Mouse (Mus musculus) liver, embryonic 14.5 days (tissue): ENCODE measurements around the gene Arhgap24. TPM values are rescaled to one million over a fixed set of nuclear protein-coding genes. Genes with fewer than 3 reads are reported as not detected.

ENCODE experiments used
- ATAC-seq: fragments of 200-750 bp; cut with Nextera tagmentation; 2 replicates; pipeline ENCODE4 v1.8.0; 2017; ENCODE audit warnings: moderate number of reproducible peaks, mild to moderate bottlenecking, moderate library complexity; ENCODE audit not compliant: insufficient read depth
- DNase-seq, 3 experiments: peaks; one replicate each; pipeline ENCODE4 v3.0.0-alpha.2; 2012 to 2013; ENCODE audit warnings: low read depth in 3 of 3, low spot score in 3 of 3
- H3K27ac ChIP-seq: fragments of 300-500 bp; sonication (generic); 2 replicates; pipeline ENCODE4 v1.5.1; 2014; ENCODE audit warnings: moderate library complexity, mild to moderate bottlenecking, control low read depth, inconsistent platforms
- H3K27me3 ChIP-seq: fragments of 300-500 bp; sonication (generic); 2 replicates; pipeline ENCODE4 v1.6.1; 2014; ENCODE audit warnings: mild to moderate bottlenecking, low read length, moderate library complexity; ENCODE audit not compliant: control insufficient read depth, insufficient read depth
- H3K36me3 ChIP-seq: fragments of 300-500 bp; sonication (generic); replicated peaks from 2 replicates; pipeline ENCODE4 v1.6.1; 2014; ENCODE audit warnings: low read depth; ENCODE audit not compliant: control insufficient read depth, insufficient read depth
- H3K4me1 ChIP-seq, 2 experiments: fragments of 200-500 bp in 1 of 2; fragments of 300-500 bp in 1 of 2; sonication (generic) in 1 of 2; replicated peaks; 2 replicates each; pipeline ENCODE4 v1.6.1; 2012 to 2014; ENCODE audit warnings: antibody characterized with exemption in 1 of 2, inconsistent platforms in 1 of 2, low read length in 1 of 2; ENCODE audit not compliant: control insufficient read depth in 2 of 2, insufficient read depth in 2 of 2
- H3K4me2 ChIP-seq: fragments of 300-500 bp; sonication (generic); 2 replicates; pipeline ENCODE4 v1.6.1; 2014; ENCODE audit warnings: low read depth, mild to moderate bottlenecking, control low read depth, moderate library complexity
- H3K4me3 ChIP-seq, 2 experiments: fragments of 200-500 bp in 1 of 2; fragments of 300-500 bp in 1 of 2; sonication (generic) in 1 of 2; 2 replicates each; pipeline ENCODE4 v1.5.1; 2012 to 2014; ENCODE audit warnings: low read depth in 2 of 2, low read length in 2 of 2, mild to moderate bottlenecking in 2 of 2, control low read depth in 1 of 2, inconsistent platforms in 1 of 2, moderate library complexity in 1 of 2; ENCODE audit not compliant: insufficient read depth in 1 of 2
- H3K9ac ChIP-seq: fragments of 300-500 bp; sonication (generic); replicated peaks from 2 replicates; pipeline ENCODE4 v1.6.1; 2014; ENCODE audit warnings: mild to moderate bottlenecking, control low read depth, moderate library complexity
- H3K9me3 ChIP-seq: fragments of 300-500 bp; sonication (generic); 2 replicates; pipeline ENCODE4 v1.6.1; 2016; ENCODE audit warnings: low read length, mixed read lengths; ENCODE audit not compliant: control insufficient read depth
- CTCF ChIP-seq: IDR thresholded peaks from 2 replicates; pipeline ENCODE4 v1.5.1; 2016; ENCODE audit warnings: antibody characterized with exemption, low read depth, control low read depth
- EP300 ChIP-seq: IDR thresholded peaks from 2 replicates; pipeline ENCODE4 v1.6.1; 2016; ENCODE audit warnings: antibody characterized with exemption, low read depth
- WGBS: fragments of 180-500 bp; shearing (Covaris S2); extraction: QIAGEN DNeasy Blood & Tissue Kit; methylation state at CpG from one replicate; pipeline ENCODE4 v1.1.7; 2014; ENCODE audit not compliant: insufficient replicate concordance; 5-methylcytosine and 5-hydroxymethylcytosine counted together
- polyA plus RNA-seq, 2 experiments: library from polyadenylated mRNA; depleted of rRNA in 1 of 2; stranded (reverse) in 1 of 2; unstranded in 1 of 2; fragments of >200 nt; fragmentation: Nextera tagmentation in 1 of 2; extraction: Ambion mirVana in 1 of 2; gene quantifications; 2 replicates each; pipeline versions ENCODE4 v1.2.1 to v1.2.3; 2012 to 2014

Gene Arhgap24
- polyA plus RNA-seq, 2 experiments: 1.8 to 2.1 TPM

DNA sequence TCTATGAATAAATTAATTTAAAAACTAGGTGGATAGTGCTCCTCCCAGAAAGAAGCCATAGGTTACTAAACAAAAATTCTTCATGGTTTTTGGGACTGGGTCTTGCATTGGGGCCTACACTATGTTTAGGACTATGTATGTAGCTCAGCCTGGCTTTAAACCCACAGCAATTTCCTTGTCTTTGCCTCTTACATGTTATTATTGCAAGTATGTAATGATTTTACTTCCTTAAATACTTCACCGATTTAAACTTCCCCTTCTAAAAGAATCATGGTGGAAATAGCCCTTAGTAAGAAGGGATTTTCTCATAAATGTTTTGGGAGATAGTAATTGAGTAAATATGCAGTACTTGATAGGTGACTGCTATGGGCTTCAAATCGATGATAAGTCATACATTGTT is 30.3 kb upstream of the Arhgap24 start:
- Histone ChIP-seq H3K9ac (no peak overlapping the region), H3K4me1 (no peaks in the 10 kb centered on the region), H3K9me3 (no peaks in the 10 kb centered on the region), H3K4me3 (no peak overlapping the region), H3K27ac (no peak overlapping the region), H3K4me2 (no peak overlapping the region), H3K36me3 (no peaks in the 10 kb centered on the region), H3K27me3 (no peaks in the 10 kb centered on the region)
- no peak for TF ChIP-seq CTCF
- no peak for TF ChIP-seq EP300
- no peak for ATAC-seq
- DNase-seq: no peak
- WGBS: 46% methylated on average over 2 of the region's 2 CpGs

DNA sequence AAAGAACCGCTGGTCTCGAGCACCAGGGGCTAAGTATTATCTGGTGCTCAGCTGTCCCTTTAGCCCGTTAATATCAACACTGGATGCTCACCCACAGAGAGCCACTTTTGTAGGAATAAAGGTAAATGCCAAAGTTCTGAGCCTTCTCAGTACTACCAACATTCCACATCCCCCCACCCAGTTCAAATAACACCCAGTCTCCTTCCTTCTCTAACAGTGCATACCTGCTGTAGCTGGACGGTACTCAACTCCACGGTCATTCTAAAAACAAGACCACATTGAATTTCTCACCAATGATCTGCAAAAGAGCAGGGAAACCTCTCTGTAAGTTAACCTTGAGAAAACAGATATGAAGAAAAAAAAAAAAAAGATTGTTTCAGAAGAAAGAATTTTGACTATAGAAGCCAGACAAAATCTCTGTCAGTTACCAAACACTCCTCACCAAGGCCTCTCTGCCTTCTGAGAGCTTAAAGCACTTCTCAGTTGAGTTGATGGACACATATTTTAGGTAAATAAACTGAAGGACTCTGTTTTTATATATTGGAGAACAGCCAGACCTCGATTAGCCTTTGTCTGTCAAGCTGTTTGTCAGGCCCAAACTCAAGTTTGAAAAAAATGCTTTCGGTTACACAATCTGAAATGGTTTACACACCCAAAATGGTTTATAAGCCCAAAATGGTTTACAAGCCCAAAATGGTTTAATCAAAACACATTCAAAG is 29.0 kb upstream of the Arhgap24 start:
- no peaks in the 10 kb centered on the region for H3K4me1 ChIP-seq
- H3K9ac ChIP-seq: no peak overlapping the region
- no peak overlapping the region for H3K4me2 ChIP-seq
- ATAC-seq (no peak), DNase-seq (no peak)
- 63% methylated on average over 7 of the region's 7 CpGs for WGBS
- no peak overlapping the region for H3K27ac ChIP-seq
- no peaks in the 10 kb centered on the region for H3K9me3 ChIP-seq
- H3K4me3 ChIP-seq: no peak overlapping the region
- TF ChIP-seq EP300: no peak
- no peak for TF ChIP-seq CTCF
- no peaks in the 10 kb centered on the region for H3K27me3 ChIP-seq
- H3K36me3 ChIP-seq: no peaks in the 10 kb centered on the region

- Histone ChIP-seq H3K4me2 (no peak overlapping the region), H3K36me3 (no peaks in the 10 kb centered on the region), H3K4me3 (no peak overlapping the region), H3K9ac (no peak overlapping the region), H3K27me3 (no peaks in the 10 kb centered on the region), H3K9me3 (no peaks in the 10 kb centered on the region), H3K4me1 (no peaks in the 10 kb centered on the region), H3K27ac (no peak overlapping the region)
- TF ChIP-seq CTCF (no peak), EP300 (no peak)
- 63% methylated on average over 2 of the region's 2 CpGs for WGBS
- no peak for DNase-seq
- no peak for ATAC-seq
These were observed 27.9 kb upstream of the Arhgap24 start for GRCm38 (mm10) chr5:102453324-102453723.

- DNase-seq (no peak), ATAC-seq (no peak)
- Histone ChIP-seq H3K4me1 (no peaks in the 10 kb centered on the region), H3K4me3 (no peak overlapping the region), H3K27ac (no peak overlapping the region), H3K27me3 (no peaks in the 10 kb centered on the region), H3K4me2 (no peak overlapping the region), H3K36me3 (no peaks in the 10 kb centered on the region), H3K9ac (no peak overlapping the region), H3K9me3 (no peaks in the 10 kb centered on the region)
- TF ChIP-seq CTCF (no peak), EP300 (no peak)
- 43% methylated on average over 2 of the region's 2 CpGs for WGBS
These were observed 25.9 kb upstream of the Arhgap24 start for GRCm38 (mm10) chr5:102455247-102455646.

DNA sequence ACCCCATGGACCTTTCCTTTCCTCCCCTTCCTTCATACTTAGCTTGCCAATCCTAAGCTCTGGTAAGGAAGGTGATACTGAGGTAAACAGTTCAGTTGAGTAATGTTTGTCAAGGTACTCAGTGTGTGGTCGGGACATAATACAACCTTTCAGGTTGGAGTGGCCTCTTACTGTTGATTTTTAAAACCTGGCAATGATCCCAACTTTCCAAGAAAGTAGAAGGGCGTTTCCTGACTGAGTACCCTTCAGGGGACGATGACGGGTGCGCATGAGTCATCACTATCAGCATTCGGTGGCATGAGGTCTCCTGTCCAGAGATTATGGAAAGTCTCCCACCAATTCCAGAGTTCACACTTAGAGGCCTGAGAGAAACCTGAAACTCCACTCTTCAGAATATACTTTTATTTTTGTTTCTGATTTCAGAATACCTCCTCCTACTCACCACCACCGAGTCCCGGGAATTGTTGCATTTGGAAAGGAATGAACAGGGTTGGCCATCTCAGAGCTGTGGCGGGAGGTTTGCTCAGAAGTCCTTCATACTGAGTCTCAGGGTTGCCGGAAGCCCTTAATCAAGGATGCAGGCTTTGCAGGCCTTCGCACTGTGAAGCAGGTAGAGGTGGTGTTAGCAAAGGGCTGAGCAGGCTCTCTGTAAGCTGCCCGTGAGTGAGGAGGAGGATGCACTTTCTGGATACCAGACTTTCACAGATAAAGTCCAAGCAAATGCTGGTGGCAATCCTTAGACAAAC is 20.6 kb upstream of the Arhgap24 start:
- DNase-seq: no peak
- H3K9ac ChIP-seq: no peak overlapping the region
- ATAC-seq: no peak
- no peaks in the 10 kb centered on the region for H3K9me3 ChIP-seq
- no peak overlapping the region for H3K4me3 ChIP-seq
- no peaks in the 10 kb centered on the region for H3K36me3 ChIP-seq
- WGBS: 65% methylated on average over 12 of the region's 12 CpGs
- no peaks in the 10 kb centered on the region for H3K27me3 ChIP-seq
- H3K4me1 ChIP-seq: peaks cover 0 to 4% of the 10 kb centered on the region in 2 experiments; a peak in 1 of 4 replicates
- no peak overlapping the region for H3K27ac ChIP-seq
- TF ChIP-seq CTCF: no peak
- TF ChIP-seq EP300: no peak
- no peak overlapping the region for H3K4me2 ChIP-seq
